Mouse (Mus musculus): ENCODE results near the gene Lrg1. TPM values are rescaled to one million over a fixed set of nuclear protein-coding genes. Genes with fewer than 3 reads are reported as not detected.
"Not testable (repeated sequence)": the region's sequence is repeated elsewhere in the genome, so short reads cannot be mapped to it uniquely, and the experiment has no call there.

Gene Lrg1
- polyA plus RNA-seq, 1 experiment from 2014 or later = 0.19 TPM

DNA sequence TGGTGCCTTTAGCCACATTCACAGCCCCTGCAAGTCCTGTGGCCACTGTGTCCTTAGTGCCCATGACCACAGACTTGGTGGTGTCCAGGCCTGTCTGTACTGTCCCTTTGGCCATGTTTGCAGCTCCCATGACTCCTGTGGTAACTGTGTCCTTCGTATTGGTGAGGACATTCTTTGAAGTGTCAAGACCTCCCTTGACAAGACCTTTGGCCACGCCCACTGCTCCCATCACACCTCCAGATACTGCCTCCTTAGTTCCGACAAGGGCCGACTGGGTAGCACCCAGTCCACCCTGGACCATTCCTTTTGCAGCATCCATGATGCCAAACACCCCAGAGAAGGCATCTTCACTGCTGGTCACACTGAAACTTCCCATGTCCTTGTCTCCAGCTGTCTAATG, 14.8 kb downstream of the Lrg1 start:
- Histone ChIP-seq H3K9me3 (no peaks in the 10 kb centered on the region), H3K4me1 (no peaks in the 10 kb centered on the region), H3K27me3 (no peaks in the 10 kb centered on the region), H3K27ac (replicated peaks) (no peak overlapping the region), H3K4me2 (replicated peaks) (no peak overlapping the region), H3K36me3 (peaks cover 17% of the 10 kb centered on the region), H3K4me3 (no peak overlapping the region), H3K9ac (replicated peaks) (no peak overlapping the region)
- WGBS = 90% methylated on average over 4 of the region's 4 CpGs
- no peak for ATAC-seq (replicated peaks)

DNA sequence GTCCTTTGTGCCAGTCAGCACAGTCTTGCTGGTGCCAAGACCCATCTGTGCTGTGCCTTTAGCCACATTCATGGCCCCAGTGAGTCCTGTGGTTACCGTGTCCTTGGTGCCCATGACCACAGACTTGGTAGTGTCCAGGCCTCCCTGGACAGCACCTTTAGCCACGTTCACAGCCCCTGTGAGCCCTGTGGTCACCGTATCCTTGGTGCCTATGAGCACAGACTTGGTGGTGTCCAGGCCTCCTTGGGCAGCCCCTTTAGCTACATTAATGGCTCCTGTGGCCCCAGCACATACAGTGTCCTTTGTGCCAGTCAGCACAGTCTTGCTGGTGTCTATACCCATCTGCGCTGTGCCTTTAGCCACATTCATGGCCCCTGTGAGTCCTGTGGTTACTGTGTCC, 15.4 kb downstream of the Lrg1 start:
- H3K4me1 ChIP-seq; H3K4me3 ChIP-seq; H3K9ac ChIP-seq (replicated peaks); H3K4me2 ChIP-seq (replicated peaks); H3K9me3 ChIP-seq; ATAC-seq (replicated peaks); H3K27me3 ChIP-seq; H3K27ac ChIP-seq (replicated peaks): not testable (repeated sequence)
- peaks cover 22% of the 10 kb centered on the region for H3K36me3 ChIP-seq
- WGBS = 97% methylated on average over 4 of the region's 4 CpGs

DNA sequence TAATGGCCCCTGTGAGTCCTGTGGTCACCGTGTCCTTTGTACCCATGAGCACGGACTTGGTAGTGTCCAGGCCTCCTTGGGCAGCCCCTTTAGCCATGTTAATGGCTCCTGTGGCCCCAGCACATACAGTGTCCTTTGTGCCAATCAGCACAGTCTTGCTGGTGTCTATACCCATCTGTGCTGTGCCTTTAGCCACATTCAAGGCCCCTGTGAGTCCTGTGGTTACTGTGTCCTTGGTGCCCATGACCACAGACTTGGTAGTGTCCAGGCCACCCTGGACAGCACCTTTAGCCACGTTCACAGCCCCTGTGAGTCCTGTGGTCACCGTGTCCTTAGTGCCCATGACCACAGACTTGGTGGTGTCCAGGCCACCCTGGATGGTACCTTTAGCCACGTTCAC, 17.0 kb downstream of the Lrg1 start:
- H3K4me3 ChIP-seq; ATAC-seq (replicated peaks); H3K4me1 ChIP-seq; H3K9ac ChIP-seq (replicated peaks); H3K9me3 ChIP-seq; H3K27me3 ChIP-seq; H3K27ac ChIP-seq (replicated peaks); H3K4me2 ChIP-seq (replicated peaks): not testable (repeated sequence)
- peaks cover 37% of the 10 kb centered on the region for H3K36me3 ChIP-seq
- 100% methylated on average over 2 of the region's 5 CpGs for WGBS

DNA sequence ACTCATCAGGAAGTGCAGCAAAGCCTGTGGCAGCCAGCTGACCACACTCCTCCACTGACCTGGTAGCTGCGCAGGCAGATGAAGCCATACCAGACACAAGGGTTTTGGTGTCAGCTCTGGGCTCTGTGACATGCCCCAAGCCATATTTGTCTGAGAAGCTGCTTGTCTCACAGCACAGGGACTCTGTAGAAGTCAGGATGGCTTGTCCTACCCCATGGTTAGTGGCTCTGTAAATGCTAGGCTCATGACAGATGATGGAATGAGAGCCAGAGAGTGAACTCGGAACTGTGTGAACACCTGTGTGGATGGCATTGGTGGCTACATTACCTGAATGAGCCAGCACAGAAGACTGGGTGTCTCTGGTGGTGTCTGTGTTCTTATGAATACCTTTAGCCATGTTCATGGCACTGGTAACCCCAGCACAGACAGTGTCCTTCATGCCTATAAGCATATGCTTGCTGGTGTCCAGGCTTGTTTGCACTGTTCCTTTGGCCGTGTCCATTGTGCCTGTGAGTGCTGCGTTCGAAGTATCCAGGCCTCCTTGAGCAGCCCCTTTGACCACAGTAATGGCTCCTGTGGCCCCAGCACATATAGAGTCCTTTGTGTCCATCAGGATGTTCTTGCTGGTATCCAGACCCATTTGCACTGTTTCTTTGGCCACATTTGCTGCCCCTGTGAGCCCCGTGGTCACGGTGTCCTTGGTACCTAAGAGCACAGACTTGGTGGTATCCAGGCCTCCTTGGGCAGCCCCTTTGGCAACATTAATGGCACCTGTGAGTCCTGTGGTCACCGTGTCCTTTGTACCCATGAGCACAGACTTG, 18.1 kb downstream of the Lrg1 start:
- H3K27ac ChIP-seq (replicated peaks) = no peak overlapping the region
- H3K27me3 ChIP-seq = no peaks in the 10 kb centered on the region
- no peak for ATAC-seq (replicated peaks)
- H3K9me3 ChIP-seq = no peaks in the 10 kb centered on the region
- no peaks in the 10 kb centered on the region for H3K4me1 ChIP-seq
- H3K4me3 ChIP-seq = no peak overlapping the region
- 94% methylated on average over 8 of the region's 8 CpGs for WGBS
- peaks cover 47% of the 10 kb centered on the region for H3K36me3 ChIP-seq
- no peak overlapping the region for H3K9ac ChIP-seq (replicated peaks)
- H3K4me2 ChIP-seq (replicated peaks) = no peak overlapping the region

DNA sequence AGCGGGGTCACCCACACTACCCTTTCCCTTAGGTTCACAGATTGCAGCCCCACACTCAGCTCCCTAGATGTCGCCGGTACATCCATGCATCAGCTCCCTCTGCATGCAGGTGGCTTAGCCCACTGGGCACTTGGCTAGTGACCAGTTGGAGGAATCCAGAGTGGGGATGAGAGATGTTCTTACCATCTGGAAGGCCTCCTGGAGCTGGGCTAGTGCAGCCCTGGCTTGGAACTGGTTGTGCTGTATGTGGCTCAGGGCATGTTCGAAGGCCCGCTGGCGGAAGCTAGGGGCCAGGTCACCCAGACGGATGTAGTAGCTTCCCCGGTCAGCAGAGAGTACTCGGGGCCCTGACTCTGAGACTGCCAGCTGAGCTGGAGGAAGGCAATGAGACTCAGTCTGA, 18.9 kb downstream of the Lrg1 start:
- Histone ChIP-seq H3K36me3 (peaks cover 54% of the 10 kb centered on the region), H3K27me3 (no peaks in the 10 kb centered on the region), H3K9me3 (no peaks in the 10 kb centered on the region), H3K4me2 (replicated peaks) (no peak overlapping the region), H3K4me1 (no peaks in the 10 kb centered on the region), H3K27ac (replicated peaks) (no peak overlapping the region), H3K9ac (replicated peaks) (no peak overlapping the region), H3K4me3 (no peak overlapping the region)
- WGBS = 92% methylated on average over 9 of the region's 9 CpGs
- no peak for ATAC-seq (replicated peaks)

- Histone ChIP-seq H3K36me3 (peaks cover 62% of the 10 kb centered on the region), H3K9me3 (no peaks in the 10 kb centered on the region), H3K27ac (replicated peaks) (no peak overlapping the region), H3K4me2 (replicated peaks) (no peak overlapping the region), H3K4me3 (no peak overlapping the region), H3K27me3 (no peaks in the 10 kb centered on the region), H3K9ac (replicated peaks) (no peak overlapping the region), H3K4me1 (no peaks in the 10 kb centered on the region)
- no peak for ATAC-seq (replicated peaks)
- whole genome bisulfite sequencing = 94% methylated on average over 5 of the region's 5 CpGs
These were observed 19.6 kb downstream of the Lrg1 start for GRCm38 (mm10) chr17:56102158-56102557.

- no peak overlapping the region for H3K9ac ChIP-seq (replicated peaks)
- H3K27ac ChIP-seq (replicated peaks) = no peak overlapping the region
- H3K4me1 ChIP-seq = no peaks in the 10 kb centered on the region
- WGBS = 86% methylated on average over 3 of the region's 3 CpGs
- H3K4me3 ChIP-seq = no peak overlapping the region
- no peaks in the 10 kb centered on the region for H3K9me3 ChIP-seq
- peaks cover 75% of the 10 kb centered on the region for H3K36me3 ChIP-seq
- ATAC-seq (replicated peaks) = no peak
- H3K4me2 ChIP-seq (replicated peaks) = no peak overlapping the region
- no peaks in the 10 kb centered on the region for H3K27me3 ChIP-seq
These were observed 21.0 kb downstream of the Lrg1 start for GRCm38 (mm10) chr17:56100811-56101210.

- Histone ChIP-seq H3K27ac (replicated peaks) (no peak overlapping the region), H3K27me3 (no peaks in the 10 kb centered on the region), H3K4me1 (no peaks in the 10 kb centered on the region), H3K9ac (replicated peaks) (no peak overlapping the region), H3K9me3 (no peaks in the 10 kb centered on the region), H3K36me3 (peaks cover 76% of the 10 kb centered on the region), H3K4me2 (replicated peaks) (no peak overlapping the region), H3K4me3 (no peak overlapping the region)
- ATAC-seq (replicated peaks) = no peak
- WGBS = 92% methylated on average over 15 of the region's 15 CpGs
These were observed 22.9 kb downstream of the Lrg1 start for GRCm38 (mm10) chr17:56098711-56099572.

- Histone ChIP-seq H3K27ac (replicated peaks) (no peak overlapping the region), H3K4me1 (no peaks in the 10 kb centered on the region), H3K4me2 (replicated peaks) (no peak overlapping the region), H3K4me3 (no peak overlapping the region), H3K36me3 (peaks cover 75% of the 10 kb centered on the region), H3K9ac (replicated peaks) (no peak overlapping the region), H3K27me3 (no peaks in the 10 kb centered on the region), H3K9me3 (no peaks in the 10 kb centered on the region)
- 89% methylated on average over 8 of the region's 8 CpGs for WGBS
- no peak for ATAC-seq (replicated peaks)
These were observed 23.6 kb downstream of the Lrg1 start for GRCm38 (mm10) chr17:56098180-56098579.

- H3K27ac ChIP-seq (replicated peaks) = no peak overlapping the region
- no peak overlapping the region for H3K9ac ChIP-seq (replicated peaks)
- H3K36me3 ChIP-seq = peaks cover 62% of the 10 kb centered on the region
- no peak overlapping the region for H3K4me2 ChIP-seq (replicated peaks)
- H3K4me3 ChIP-seq = no peak overlapping the region
- H3K4me1 ChIP-seq = no peaks in the 10 kb centered on the region
- ATAC-seq (replicated peaks) = no peak
- H3K27me3 ChIP-seq = no peaks in the 10 kb centered on the region
- H3K9me3 ChIP-seq = no peaks in the 10 kb centered on the region
- 91% methylated on average over 12 of the region's 12 CpGs for WGBS
These were observed 24.9 kb downstream of the Lrg1 start for GRCm38 (mm10) chr17:56096883-56097282.

- no peaks in the 10 kb centered on the region for H3K9me3 ChIP-seq
- no peak overlapping the region for H3K27ac ChIP-seq (replicated peaks)
- H3K27me3 ChIP-seq = no peaks in the 10 kb centered on the region
- no peak overlapping the region for H3K4me2 ChIP-seq (replicated peaks)
- H3K36me3 ChIP-seq = peaks cover 37% of the 10 kb centered on the region
- H3K4me1 ChIP-seq = no peaks in the 10 kb centered on the region
- no peak overlapping the region for H3K9ac ChIP-seq (replicated peaks)
- 88% methylated on average over 1 of the region's 1 CpGs for WGBS
- no peak overlapping the region for H3K4me3 ChIP-seq
- ATAC-seq (replicated peaks) = no peak
These were observed 29.0 kb downstream of the Lrg1 start for GRCm38 (mm10) chr17:56092794-56093193.

- no peak overlapping the region for H3K4me2 ChIP-seq (replicated peaks)
- no peak overlapping the region for H3K27ac ChIP-seq (replicated peaks)
- no peaks in the 10 kb centered on the region for H3K27me3 ChIP-seq
- no peak for ATAC-seq (replicated peaks)
- no peak overlapping the region for H3K4me3 ChIP-seq
- no peaks in the 10 kb centered on the region for H3K9me3 ChIP-seq
- no peaks in the 10 kb centered on the region for H3K4me1 ChIP-seq
- 85% methylated on average over 1 of the region's 1 CpGs for WGBS
- no peak overlapping the region for H3K9ac ChIP-seq (replicated peaks)
- H3K36me3 ChIP-seq = peaks cover 34% of the 10 kb centered on the region
These were observed 29.5 kb downstream of the Lrg1 start for GRCm38 (mm10) chr17:56092312-56092711.
